Mouse (Mus musculus): ENCODE data around the gene Lpgat1. TPM values are rescaled to one million over a fixed set of nuclear protein-coding genes. Genes with fewer than 3 reads are reported as not detected.

The Lpgat1 gene
- polyA plus RNA-seq, 1 experiment from 2014 or later: 31.0 TPM

DNA sequence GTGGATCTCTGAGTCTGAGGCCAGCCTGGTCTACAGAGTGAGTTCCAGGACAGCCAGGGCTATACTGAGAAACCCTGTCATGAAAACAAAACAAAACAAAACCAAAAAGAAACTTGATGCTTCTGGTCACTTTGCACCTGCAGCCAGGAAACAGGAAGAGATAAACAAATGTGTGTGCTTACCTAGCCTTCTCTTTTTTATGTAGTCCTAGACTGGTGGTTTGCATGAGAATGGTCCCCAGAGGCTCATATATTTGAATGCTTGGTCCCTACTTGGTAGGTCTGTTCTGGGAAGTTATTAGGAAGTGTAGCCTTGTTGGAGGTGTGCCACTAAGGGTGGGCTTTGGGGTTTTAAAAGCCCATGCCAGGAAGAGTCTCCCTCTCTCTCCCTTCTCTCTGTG, 101.4 kb downstream of the Lpgat1 start:
- Histone ChIP-seq H3K4me1 (ENCODE audit: control insufficient read depth, insufficient read depth, low read length) (peaks cover 10% of the 10 kb centered on the region), H3K27me3 (ENCODE audit: control insufficient read depth, insufficient read depth, low read depth, low read length) (no peaks in the 10 kb centered on the region), H3K27ac (ENCODE audit: low read length) (no peak overlapping the region), H3K4me2 (ENCODE audit: low read length) (no peak overlapping the region), H3K36me3 (ENCODE audit: control insufficient read depth, insufficient read depth, low read length) (no peaks in the 10 kb centered on the region), H3K9me3 (replicated peaks; ENCODE audit: control insufficient read depth, low read length, poor library complexity, severe bottlenecking) (no peaks in the 10 kb centered on the region), H3K4me3 (ENCODE audit: low read depth, low read length) (no peak overlapping the region), H3K9ac (ENCODE audit: low read depth, low read length) (no peak overlapping the region)
- no peak for ATAC-seq

DNA sequence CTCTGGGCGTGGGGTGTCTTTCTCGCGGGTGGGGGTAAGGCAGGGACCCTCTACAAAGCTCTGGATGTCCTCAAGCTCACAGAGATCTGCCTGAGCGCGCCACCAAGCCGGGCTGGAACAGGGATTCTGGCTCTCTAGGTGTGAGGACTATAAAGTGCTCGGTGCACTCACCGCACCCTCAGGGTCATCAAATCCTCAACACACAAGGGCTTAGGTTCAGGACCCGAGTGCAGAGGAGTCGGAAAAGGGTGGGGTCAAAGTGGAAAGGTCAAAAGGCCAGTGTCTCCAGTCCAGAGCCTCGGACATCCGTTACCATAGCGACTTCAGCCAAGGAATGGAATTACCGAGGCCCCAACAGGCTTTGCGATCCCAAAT, 103.3 kb downstream of the Lpgat1 start:
- Histone ChIP-seq H3K9ac (ENCODE audit: low read depth, low read length) (peak overlapping the region; percentile 66), H3K4me3 (ENCODE audit: low read depth, low read length) (peak overlapping the region; percentile 80), H3K36me3 (ENCODE audit: control insufficient read depth, insufficient read depth, low read length) (no peaks in the 10 kb centered on the region), H3K4me2 (ENCODE audit: low read length) (peak overlapping the region; percentile 89), H3K4me1 (ENCODE audit: control insufficient read depth, insufficient read depth, low read length) (peaks cover 10% of the 10 kb centered on the region), H3K27me3 (ENCODE audit: control insufficient read depth, insufficient read depth, low read depth, low read length) (no peaks in the 10 kb centered on the region), H3K9me3 (replicated peaks; ENCODE audit: control insufficient read depth, low read length, poor library complexity, severe bottlenecking) (no peaks in the 10 kb centered on the region), H3K27ac (ENCODE audit: low read length) (0 out of 2 replicates have a peak overlapping the region, but pooled peaks have one; percentile 22)
- peak; percentile 61 for ATAC-seq
- WGBS: 2% methylated on average over 15 of the region's 15 CpGs

DNA sequence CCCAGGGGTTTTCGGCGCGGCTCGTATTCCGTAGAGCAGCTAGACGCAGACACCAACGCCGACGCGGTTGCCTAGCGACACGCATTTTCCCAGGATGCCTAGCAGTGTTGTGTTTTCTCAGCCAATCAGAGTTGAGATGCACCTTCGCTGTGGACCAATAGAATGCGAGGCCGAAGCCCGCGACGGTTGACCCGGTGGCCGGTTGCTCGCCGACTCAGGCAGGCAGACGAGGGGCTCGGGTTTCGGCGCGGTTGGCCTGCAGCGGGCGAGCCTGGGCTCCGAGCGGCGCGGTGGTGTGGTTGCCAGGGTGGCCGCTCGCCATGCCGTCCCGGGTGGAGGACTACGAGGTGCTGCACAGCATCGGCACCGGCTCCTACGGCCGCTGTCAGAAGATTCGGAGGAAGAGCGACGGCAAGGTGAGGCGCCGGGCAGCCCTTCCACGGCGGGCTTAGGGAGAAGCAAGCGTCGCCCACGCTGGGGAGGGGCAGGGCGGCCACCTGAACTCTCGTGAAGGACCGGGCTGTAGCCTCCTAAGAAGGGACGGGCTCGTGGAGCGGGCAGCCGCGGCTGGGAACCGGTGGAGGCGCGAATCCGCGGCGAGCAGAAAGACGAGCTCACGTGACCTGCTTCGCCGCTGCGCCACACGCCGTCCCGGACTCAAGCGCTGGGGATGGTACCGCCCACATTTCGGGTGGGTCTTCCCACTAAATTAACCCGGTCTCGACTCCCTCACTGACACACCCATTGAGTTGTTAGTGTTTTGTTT, 103.9 kb downstream of the Lpgat1 start, which contains the start of gene Nek2:
Nek2 (plus strand) TSS at position 119 of the 766 bp plus-strand sequence.
- peak within 1 kb of the TSS; percentile 66 for H3K9ac ChIP-seq (ENCODE audit: low read depth, low read length)
- peak within 1 kb of the TSS; percentile 89 for H3K4me2 ChIP-seq (ENCODE audit: low read length)
- 0 out of 2 replicates have a peak within 1 kb of the TSS, but pooled peaks have one; percentile 22 for H3K27ac ChIP-seq (ENCODE audit: low read length)
- H3K4me3 ChIP-seq (ENCODE audit: low read depth, low read length): peak within 1 kb of the TSS; percentile 80
- WGBS: under 1% methylated on average over 79 of the region's 79 CpGs
- ATAC-seq: peak; percentile 94
- no peaks in the 10 kb centered on the region for H3K36me3 ChIP-seq (ENCODE audit: control insufficient read depth, insufficient read depth, low read length)
- H3K27me3 ChIP-seq (ENCODE audit: control insufficient read depth, insufficient read depth, low read depth, low read length): no peaks in the 10 kb centered on the region
- peaks cover 10% of the 10 kb centered on the region for H3K4me1 ChIP-seq (ENCODE audit: control insufficient read depth, insufficient read depth, low read length)
- no peaks in the 10 kb centered on the region for H3K9me3 ChIP-seq (replicated peaks; ENCODE audit: control insufficient read depth, low read length, poor library complexity, severe bottlenecking)

DNA sequence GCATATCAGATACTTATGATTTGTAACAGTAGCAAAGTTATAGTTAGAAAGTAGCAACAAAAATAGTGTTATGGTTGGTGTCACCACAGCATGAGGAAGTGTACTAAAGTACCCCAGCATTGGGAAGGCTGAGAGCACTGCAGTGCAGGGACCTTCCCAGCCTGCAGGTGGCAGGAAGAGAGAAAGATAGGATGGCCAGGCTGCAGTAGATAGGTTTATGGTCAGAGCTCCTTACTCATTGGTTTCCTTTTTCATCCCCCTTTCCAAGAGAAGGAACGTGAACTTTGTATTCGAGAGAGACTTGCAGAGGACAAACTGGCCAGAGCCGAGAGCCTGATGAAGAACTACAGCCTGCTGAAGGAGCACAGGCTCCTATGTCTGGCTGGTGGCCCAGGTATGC, 111.5 kb downstream of the Lpgat1 start:
- 89% methylated on average over 3 of the region's 3 CpGs for WGBS
- Histone ChIP-seq H3K4me2 (ENCODE audit: low read length) (no peak overlapping the region), H3K9ac (ENCODE audit: low read depth, low read length) (no peak overlapping the region), H3K27ac (ENCODE audit: low read length) (no peak overlapping the region), H3K27me3 (ENCODE audit: control insufficient read depth, insufficient read depth, low read depth, low read length) (no peaks in the 10 kb centered on the region), H3K4me1 (ENCODE audit: control insufficient read depth, insufficient read depth, low read length) (no peaks in the 10 kb centered on the region), H3K4me3 (ENCODE audit: low read depth, low read length) (no peak overlapping the region), H3K9me3 (replicated peaks; ENCODE audit: control insufficient read depth, low read length, poor library complexity, severe bottlenecking) (no peaks in the 10 kb centered on the region), H3K36me3 (ENCODE audit: control insufficient read depth, insufficient read depth, low read length) (no peaks in the 10 kb centered on the region)
- ATAC-seq: no peak

DNA sequence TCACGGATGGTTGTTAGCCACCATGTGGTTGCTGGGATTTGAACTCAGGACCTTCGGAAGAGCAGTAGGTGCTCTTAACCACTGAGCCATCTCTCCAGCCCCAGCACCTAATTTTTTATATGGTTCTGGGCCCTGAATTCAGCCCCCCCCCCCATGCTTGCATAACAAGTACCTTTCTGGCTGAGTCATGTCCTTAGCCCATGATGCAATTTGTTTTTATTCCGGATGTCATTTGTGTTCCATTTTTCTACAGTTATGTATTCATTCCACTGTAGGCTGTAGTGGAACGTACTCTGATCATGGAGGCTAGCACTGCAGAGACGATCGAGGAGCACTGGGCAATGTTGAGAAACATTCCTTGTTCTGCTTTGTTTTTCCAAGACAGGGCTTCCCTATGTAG, 115.8 kb downstream of the Lpgat1 start:
- WGBS: 96% methylated on average over 6 of the region's 6 CpGs
- no peaks in the 10 kb centered on the region for H3K27me3 ChIP-seq (ENCODE audit: control insufficient read depth, insufficient read depth, low read depth, low read length)
- H3K4me3 ChIP-seq (ENCODE audit: low read depth, low read length): no peak overlapping the region
- H3K9ac ChIP-seq (ENCODE audit: low read depth, low read length): no peak overlapping the region
- no peak for ATAC-seq
- no peaks in the 10 kb centered on the region for H3K4me1 ChIP-seq (ENCODE audit: control insufficient read depth, insufficient read depth, low read length)
- no peak overlapping the region for H3K27ac ChIP-seq (ENCODE audit: low read length)
- H3K4me2 ChIP-seq (ENCODE audit: low read length): no peak overlapping the region
- H3K36me3 ChIP-seq (ENCODE audit: control insufficient read depth, insufficient read depth, low read length): no peaks in the 10 kb centered on the region
- no peaks in the 10 kb centered on the region for H3K9me3 ChIP-seq (replicated peaks; ENCODE audit: control insufficient read depth, low read length, poor library complexity, severe bottlenecking)

Other genes starting within 250 kb of the Lpgat1 start
- 3.4 and 5.9 TPM in 2 replicates for gene Dtl, start 142.3 kb upstream of the Lpgat1 start, polyA plus RNA-seq (2015; fragmentation: Nextera tagmentation; extraction: Ambion mirVana)
- 34.7 and 35.2 TPM in 2 replicates for gene Ints7, start 142.2 kb upstream of the Lpgat1 start, polyA plus RNA-seq (2015; fragmentation: Nextera tagmentation; extraction: Ambion mirVana)
- gene Nek2, start 103.6 kb downstream of the Lpgat1 start, polyA plus RNA-seq (2015; fragmentation: Nextera tagmentation; extraction: Ambion mirVana): 4.7 and 6.0 TPM in 2 replicates
- gene Slc30a1, start 188.9 kb downstream of the Lpgat1 start, polyA plus RNA-seq (2015; fragmentation: Nextera tagmentation; extraction: Ambion mirVana): 2.3 and 2.8 TPM in 2 replicates

All from midbrain, embryonic 16.5 days (tissue).